ENCODE assay signal across 8 mouse cellular contexts in genomic region chr3:8245195-8245789, GRCm38 (mm10).
A peak's percentile ranks its signal among the peaks of the same experiment; 100 is the strongest.
DNase-seq lines count a peak whose midpoint lies in the region; ATAC-seq lines count a peak whose summit lies in the region.
"Not testable (repeated sequence)": the region's sequence is repeated elsewhere in the genome, so short reads cannot be mapped to it uniquely, and the experiment has no call there.

No protein-coding gene starts in this region.

- not testable (repeated sequence) for H3K9me3 ChIP-seq in limb, embryonic 11.5 days (ENCODE audit: control insufficient read depth, low read length); midbrain, embryonic 14.5 days (ENCODE audit: control insufficient read depth, low read length)

- DNase-seq in 416B (ENCODE audit: low read depth) = peak; percentile 94
- DNase-seq in adrenal gland, adult 8-10 months = peak; percentile 3
- DNase-seq in embryo, embryonic 10.5 days (ENCODE audit: low spot score) = peak; percentile 83
- DNase-seq in gonadal fat pad, adult 2 months (ENCODE audit: low read depth) = peak; percentile 41
- DNase-seq in kidney, adult 11 months = peak; percentile 4
- peak; percentile 81 for DNase-seq in limb, embryonic 11.5 days (ENCODE audit: low spot score)
- peak; percentile 56 for DNase-seq in midbrain, embryonic 14.5 days
- DNase-seq in spleen, postnatal 36 days (ENCODE audit: low spot score in 2 of 2) = peak; percentile 62 to 63

- WGBS in limb, embryonic 11.5 days = 74% methylated on average over 2 of the region's 2 CpGs
- 66% methylated on average over 2 of the region's 2 CpGs for WGBS in midbrain, embryonic 14.5 days

- H3K4me2 ChIP-seq in limb, embryonic 11.5 days (ENCODE audit: low read depth, severe bottlenecking); midbrain, embryonic 14.5 days (ENCODE audit: low read length): not testable (repeated sequence)

- not testable (repeated sequence) for H3K27me3 ChIP-seq in limb, embryonic 11.5 days (ENCODE audit: control insufficient read depth, insufficient read depth, low read length); midbrain, embryonic 14.5 days (ENCODE audit: control insufficient read depth, insufficient read depth, low read length)

- not testable (repeated sequence) for H3K9ac ChIP-seq in limb, embryonic 11.5 days (ENCODE audit: low read length); midbrain, embryonic 14.5 days (replicated peaks; ENCODE audit: low read length)

- not testable (repeated sequence) for H3K36me3 ChIP-seq in limb, embryonic 11.5 days (ENCODE audit: control insufficient read depth, insufficient read depth, low read length); midbrain, embryonic 14.5 days (ENCODE audit: control insufficient read depth, insufficient read depth, low read length)

- H3K4me1 ChIP-seq in limb, embryonic 11.5 days (ENCODE audit: control insufficient read depth, insufficient read depth, low read length); midbrain, embryonic 14.5 days (ENCODE audit: control insufficient read depth, insufficient read depth, low read length): not testable (repeated sequence)

- ATAC-seq in limb, embryonic 11.5 days (ENCODE audit: insufficient number of reproducible peaks, low FRiP score, low TSS enrichment, low read depth); midbrain, embryonic 14.5 days (ENCODE audit: low FRiP score, low TSS enrichment): not testable (repeated sequence)

- not testable (repeated sequence) for H3K27ac ChIP-seq in limb, embryonic 11.5 days (replicated peaks; ENCODE audit: low read depth, low read length); midbrain, embryonic 14.5 days (replicated peaks; ENCODE audit: low read depth, low read length)

- H3K4me3 ChIP-seq in limb, embryonic 11.5 days (ENCODE audit: low read depth, low read length); midbrain, embryonic 14.5 days (replicated peaks; ENCODE audit: low read depth, low read length): not testable (repeated sequence)

Comparison
In these comparisons a context has a peak if more than half of its experiments do, and no peak if none do; other contexts are left out.
1. DNase-seq: peak in every context shown above with its lines; median percentile 94 in 416B; 83 in embryo, embryonic 10.5 days; 81 in limb, embryonic 11.5 days; 62 in spleen, postnatal 36 days; 56 in midbrain, embryonic 14.5 days; 41 in gonadal fat pad, adult 2 months; 4 in kidney, adult 11 months; 3 in adrenal gland, adult 8-10 months.